Mouse (Mus musculus): Measurements from ENCODE around the gene Cfap43.

GRCm38 (mm10) chr19:47935530-47935929 is 16.4 kb upstream of the Cfap43 start:
- no peak for TF ChIP-seq CTCF (IDR thresholded peaks at IDR 0.05; ENCODE audit: borderline replicate concordance, control insufficient read depth, extremely low read depth, insufficient read depth, low read length, poor library complexity)
- TF ChIP-seq POLR2A (IDR thresholded peaks at IDR 0.05; ENCODE audit: control insufficient read depth, extremely low read depth, insufficient read depth, low read length, poor library complexity) = no peak

All from thymus, adult 2 months (tissue).